Mouse (Mus musculus) bone marrow, adult 2 months (tissue): Measurements from ENCODE around the gene Vps11. TPM values are rescaled to one million over a fixed set of nuclear protein-coding genes. Genes with fewer than 3 reads are reported as not detected.
A peak's percentile ranks its signal among the peaks of the same experiment; 100 is the strongest.

Experiments used
- H3K27ac ChIP-seq: fragments of 200-500 bp; 2 replicates; pipeline ENCODE4 v1.5.1; 2012; ENCODE audit warnings: low read depth, mild to moderate bottlenecking, control low read depth, inconsistent platforms, low read length; ENCODE audit not compliant: control insufficient read depth, poor library complexity, insufficient read depth
- H3K4me1 ChIP-seq: fragments of 200-500 bp; 2 replicates; pipeline ENCODE4 v1.6.1; 2011; ENCODE audit warnings: low read length; ENCODE audit not compliant: control insufficient read depth, insufficient read depth
- H3K4me3 ChIP-seq: fragments of 200-500 bp; replicated peaks from 2 replicates; pipeline ENCODE3; 2011; ENCODE audit warnings: mild to moderate bottlenecking, low read depth, low read length, control low read depth; ENCODE audit not compliant: control insufficient read depth
- CTCF ChIP-seq: fragments of 200-500 bp; IDR thresholded peaks from 2 replicates; pipeline ENCODE4 v1.5.1; 2011; ENCODE audit warnings: low read length, control low read depth; ENCODE audit not compliant: control insufficient read depth, insufficient read depth
- POLR2A ChIP-seq: fragments of 200-500 bp; IDR thresholded peaks from 2 replicates; pipeline ENCODE4 v1.6.1; 2011; ENCODE audit warnings: low read depth, mild to moderate bottlenecking, control low read depth, low read length, borderline replicate concordance; ENCODE audit not compliant: control insufficient read depth
- WGBS: fragments of 180-500 bp; shearing (Covaris S2); methylation state at CpG from one replicate; pipeline ENCODE4 v1.1.7; 2018; 5-methylcytosine and 5-hydroxymethylcytosine counted together
- polyA plus RNA-seq: library from polyadenylated mRNA; stranded (reverse); fragments of >200 nt; gene quantifications from 2 replicates; pipeline ENCODE4 v1.2.4, GENCODE M21; 2011; ENCODE audit warnings: low replicate concordance; ENCODE audit not compliant: missing spikeins, insufficient read depth, insufficient read length

Gene Vps11
- polyA plus RNA-seq, 1 experiment, result 29.6 TPM

DNA sequence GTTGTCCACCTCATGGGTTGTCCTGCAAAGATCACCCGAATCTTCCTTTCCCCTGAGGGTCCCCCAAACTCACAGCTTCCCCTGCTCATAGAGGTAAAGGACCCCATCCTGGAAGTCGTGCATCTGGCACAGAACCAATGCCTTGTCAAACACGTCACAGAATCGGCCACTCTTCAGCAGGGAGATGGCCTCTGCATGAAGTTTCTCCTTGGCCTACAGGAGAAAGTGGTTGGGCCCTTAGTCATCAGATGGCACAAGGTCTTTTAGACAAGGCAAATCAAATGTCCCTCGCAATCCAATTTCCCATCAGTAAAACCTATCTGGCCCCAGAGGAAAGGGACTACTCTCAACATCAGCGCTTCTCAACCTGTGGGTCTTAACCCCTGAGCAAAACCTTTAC lies 8.3 kb downstream of the Vps11 start:
- 90% methylated on average over 6 of the region's 6 CpGs for WGBS
- no peaks in the 10 kb centered on the region for H3K4me1 ChIP-seq
- H3K27ac ChIP-seq, result no peak overlapping the region
- TF ChIP-seq CTCF (no peak), POLR2A (no peak)
- H3K4me3 ChIP-seq, result no peak overlapping the region

DNA sequence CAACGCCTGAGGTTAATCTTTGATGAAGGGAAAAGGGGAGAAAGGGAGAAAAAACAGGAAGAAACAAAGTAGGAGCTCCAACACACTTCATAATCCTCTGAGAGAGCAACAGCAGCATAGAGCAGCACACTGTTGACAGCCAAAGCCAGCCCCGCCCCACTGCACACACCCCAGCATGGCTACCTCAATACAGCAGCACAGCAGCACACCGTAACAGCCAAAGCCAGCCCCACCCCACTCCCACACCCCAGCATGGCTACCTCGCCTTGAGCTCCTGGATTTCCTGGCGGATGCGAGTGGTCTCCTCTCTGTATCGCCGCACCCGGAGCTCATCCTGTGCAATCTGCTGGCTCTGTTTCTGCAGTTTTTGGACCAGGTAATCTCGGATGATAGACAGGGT lies 9.1 kb downstream of the Vps11 start:
- no peaks in the 10 kb centered on the region for H3K4me1 ChIP-seq
- WGBS, result 87% methylated on average over 10 of the region's 10 CpGs
- no peak overlapping the region; the same call in 1 of the 2 replicates for H3K27ac ChIP-seq
- no peak for TF ChIP-seq POLR2A
- TF ChIP-seq CTCF, result no peak
- no peak overlapping the region for H3K4me3 ChIP-seq

DNA sequence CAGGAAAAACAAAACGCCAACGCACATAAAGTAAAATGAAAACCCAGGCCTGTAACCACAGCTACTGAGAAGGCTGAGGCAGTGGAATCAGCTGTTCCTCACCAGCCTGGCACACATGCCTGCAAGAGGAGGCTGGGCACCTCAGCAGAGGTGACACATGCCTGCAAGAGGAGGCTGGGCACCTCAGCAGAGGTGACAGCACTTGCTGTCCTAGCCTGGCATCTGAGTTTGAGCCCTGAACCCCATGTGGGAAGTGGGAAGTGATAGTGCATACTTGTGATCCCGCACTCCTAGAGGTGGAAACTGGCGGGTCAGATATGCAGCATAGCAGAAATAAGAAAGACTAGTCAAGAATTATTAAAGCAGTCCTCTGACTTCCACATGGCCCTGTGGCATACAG lies 10.1 kb downstream of the Vps11 start:
- H3K4me1 ChIP-seq, result no peaks in the 10 kb centered on the region
- WGBS, result 90% methylated on average over 4 of the region's 4 CpGs
- no peak overlapping the region for H3K4me3 ChIP-seq
- H3K27ac ChIP-seq, result no peak overlapping the region
- TF ChIP-seq POLR2A, result no peak
- no peak for TF ChIP-seq CTCF

DNA sequence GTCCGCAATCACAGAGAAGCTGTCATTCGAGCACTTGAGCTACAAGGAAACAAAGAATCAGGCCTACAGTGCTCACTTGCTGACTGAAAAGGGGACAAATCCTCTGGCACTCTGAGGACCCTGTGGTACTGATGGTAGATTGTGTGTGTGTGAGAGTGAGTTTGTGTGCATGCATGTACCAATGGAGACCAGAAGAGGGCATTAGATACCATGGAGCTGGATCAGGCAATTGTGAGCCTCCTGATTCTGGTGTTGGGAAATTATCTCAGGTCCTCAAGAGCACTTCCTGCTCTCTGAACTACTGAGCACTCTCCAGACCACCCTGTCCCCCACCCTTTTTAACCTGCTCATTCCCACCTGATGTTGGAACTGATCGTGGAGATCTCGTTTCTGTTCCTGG lies 12.9 kb downstream of the Vps11 start:
- Histone ChIP-seq H3K4me1 (no peaks in the 10 kb centered on the region), H3K27ac (no peak overlapping the region), H3K4me3 (no peak overlapping the region)
- no peak for TF ChIP-seq POLR2A
- TF ChIP-seq CTCF, result no peak
- 90% methylated on average over 4 of the region's 4 CpGs for WGBS

DNA sequence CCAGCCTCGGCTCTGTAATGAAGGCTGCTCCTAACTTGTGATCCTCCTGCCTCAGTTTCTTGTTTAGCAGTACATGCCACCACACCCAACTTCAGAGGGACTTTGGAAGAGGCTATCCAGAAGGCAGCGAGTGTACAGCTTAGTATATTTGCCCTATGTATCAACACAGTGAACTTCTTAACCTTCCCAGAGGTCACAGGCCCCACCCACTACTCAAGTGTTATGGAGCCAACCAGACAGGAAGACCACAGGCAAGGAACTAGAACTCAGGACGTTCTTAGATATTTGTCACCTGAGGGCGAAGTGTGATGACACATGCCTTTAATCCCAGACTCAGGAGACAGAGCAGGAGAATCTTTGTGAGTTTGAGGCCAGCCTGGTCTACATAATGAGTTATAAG lies 13.8 kb downstream of the Vps11 start:
- TF ChIP-seq POLR2A (no peak), CTCF (no peak)
- Histone ChIP-seq H3K27ac (no peak overlapping the region), H3K4me3 (no peak overlapping the region), H3K4me1 (no peaks in the 10 kb centered on the region)
- WGBS, result 76% methylated on average over 4 of the region's 4 CpGs

DNA sequence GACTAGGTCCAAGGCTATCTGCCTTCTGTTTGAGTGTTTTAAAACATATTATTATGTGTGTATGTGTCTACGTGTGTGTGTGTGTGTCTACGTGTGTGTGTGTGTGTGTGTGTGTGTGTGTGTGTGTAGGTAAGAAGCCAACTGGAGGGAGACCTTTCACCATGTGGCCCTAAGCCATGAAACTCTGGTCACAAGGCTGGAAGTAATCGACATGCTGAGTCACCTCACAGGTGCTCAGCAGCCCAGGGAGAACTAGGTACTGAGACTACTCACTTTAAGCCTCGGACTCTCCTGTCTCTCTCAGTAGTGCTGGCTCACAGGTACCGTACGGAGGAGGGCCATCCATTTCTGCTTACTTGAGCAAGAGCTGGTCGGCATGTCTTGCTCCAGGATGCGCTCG lies 14.3 kb downstream of the Vps11 start:
- no peak overlapping the region for H3K4me3 ChIP-seq
- WGBS, result 87% methylated on average over 9 of the region's 9 CpGs
- TF ChIP-seq CTCF (no peak), POLR2A (no peak)

DNA sequence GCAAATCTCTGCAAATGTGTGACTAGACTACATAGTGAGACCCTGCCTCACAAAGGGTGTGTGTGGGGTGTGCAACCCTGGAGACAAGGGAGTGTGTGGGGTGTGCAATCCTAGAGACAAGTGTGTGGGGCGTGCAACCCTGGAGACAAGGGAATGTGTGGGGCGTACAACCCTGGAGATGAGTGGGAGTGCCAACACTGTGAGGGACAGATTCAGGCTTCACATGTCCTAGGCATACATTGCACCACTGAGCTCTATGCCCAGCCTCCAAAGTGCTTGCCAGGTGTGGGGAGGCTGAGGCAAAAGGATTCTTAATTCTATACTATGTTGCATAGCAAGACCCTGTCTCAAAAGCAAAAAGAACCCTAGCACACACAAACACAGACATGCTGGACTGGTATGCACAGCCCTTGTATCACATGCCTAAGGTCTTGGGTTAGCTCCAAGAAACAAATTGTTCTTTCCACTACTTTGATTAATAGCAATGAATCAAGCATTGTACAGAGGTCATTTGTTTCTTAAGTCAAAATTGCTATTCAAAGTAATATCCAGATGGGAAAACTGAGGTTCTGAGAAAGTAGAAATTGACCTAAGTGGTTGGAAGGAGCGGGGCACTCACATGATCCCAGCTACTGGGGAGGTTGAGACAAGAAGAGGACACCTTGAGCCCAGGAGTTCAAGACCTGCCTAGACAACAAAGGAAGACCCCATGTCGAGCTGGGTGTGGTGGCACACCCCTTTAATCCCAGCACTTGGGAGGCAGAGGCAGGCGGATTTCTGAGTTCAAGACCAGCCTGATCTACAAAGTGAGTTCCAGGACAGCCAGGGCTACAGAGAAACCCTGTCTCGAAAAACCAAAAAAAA lies 15.7 kb downstream of the Vps11 start:
- no peaks in the 10 kb centered on the region for H3K4me1 ChIP-seq
- no peak overlapping the region for H3K4me3 ChIP-seq
- WGBS, result 87% methylated on average over 6 of the region's 6 CpGs
- H3K27ac ChIP-seq, result no peak overlapping the region
- no peak for TF ChIP-seq CTCF
- no peak for TF ChIP-seq POLR2A

More for the DNA sequence above, 14.3 kb downstream of the Vps11 start:
- Histone ChIP-seq H3K4me1 (no peaks in the 10 kb centered on the region), H3K27ac (no peak overlapping the region)

DNA sequence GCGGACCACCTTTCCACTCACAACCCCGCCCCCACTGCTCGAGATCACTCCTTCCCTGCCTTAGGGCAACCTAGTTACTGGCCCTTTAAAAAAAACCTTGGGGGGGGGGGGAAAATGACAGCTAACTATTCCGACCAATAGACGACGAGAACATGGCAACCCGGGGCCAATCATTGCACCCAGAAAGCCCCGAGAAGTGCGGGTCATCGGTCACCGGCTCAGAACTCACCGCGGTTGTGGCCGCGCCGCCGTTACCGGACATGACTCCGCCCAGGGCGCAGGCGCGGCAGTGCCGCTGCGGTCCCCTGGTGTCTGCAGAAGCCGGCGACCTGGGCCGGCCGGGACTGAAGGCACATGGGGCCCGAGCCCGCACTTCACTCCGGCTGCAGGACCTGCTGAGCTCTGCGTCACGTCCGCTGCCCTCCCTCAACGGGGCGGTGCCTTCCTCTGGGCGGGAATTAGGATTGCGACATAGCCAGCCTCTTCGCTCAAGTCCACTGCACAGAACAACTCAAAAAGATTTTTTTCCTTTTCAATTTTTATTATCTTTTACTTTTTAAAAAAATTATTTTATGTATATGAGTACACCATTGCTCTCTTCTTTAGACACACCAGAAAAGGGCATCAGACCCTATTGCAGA lies 17.6 kb downstream of the Vps11 start, which contains the start of gene Hmbs:
TSS of gene Hmbs (minus strand) at position 448 of the 641 bp plus-strand sequence.
- Histone ChIP-seq H3K4me3 (peak within 1 kb of the TSS; percentile 83), H3K4me1 (no peaks in the 10 kb centered on the region), H3K27ac (peak within 1 kb of the TSS; percentile 99)
- TF ChIP-seq CTCF (0 out of 2 replicates have a peak, but pooled peaks have one; percentile 3), POLR2A (peak; percentile 82; the same call in 1 of the 2 replicates)
- WGBS, result under 1% methylated on average over 39 of the region's 39 CpGs

DNA sequence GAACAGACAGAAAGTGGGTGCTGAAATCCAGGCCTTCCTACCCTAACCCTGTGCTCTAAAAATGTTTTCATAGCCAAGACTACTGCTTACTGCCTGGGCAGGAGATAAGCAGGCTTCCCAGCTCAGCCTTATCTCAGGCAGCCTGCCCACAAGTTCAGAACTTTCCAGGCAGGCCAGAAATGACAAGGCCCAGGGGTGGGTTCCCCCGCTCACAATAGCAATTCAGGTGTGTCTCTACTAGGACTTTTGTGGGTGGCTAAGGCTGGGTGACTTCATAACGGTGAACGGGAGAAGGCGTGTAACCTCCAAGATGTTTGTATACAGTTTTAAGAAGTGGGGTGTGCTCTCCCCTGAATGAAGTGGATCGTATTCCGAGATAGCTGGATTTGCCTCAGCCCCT lies 18.2 kb downstream of the Vps11 start:
- whole genome bisulfite sequencing, result 6% methylated on average over 6 of the region's 6 CpGs

More for the DNA sequence above, 18.2 kb downstream of the Vps11 start:
- TF ChIP-seq CTCF (no peak), POLR2A (no peak)
- H3K27ac ChIP-seq, result peak overlapping the region; percentile 99
- H3K4me3 ChIP-seq, result peak overlapping the region; percentile 83
- no peaks in the 10 kb centered on the region for H3K4me1 ChIP-seq
